Mouse (Mus musculus): ENCODE results near the gene Slc38a7.
A peak's percentile ranks its signal among the peaks of the same experiment; 100 is the strongest.
"Not testable (repeated sequence)": the region's sequence is repeated elsewhere in the genome, so short reads cannot be mapped to it uniquely, and the experiment has no call there.

Slc38a7 gene

GRCm38 (mm10) chr8:95807861-95808260 is 45.5 kb downstream of the Slc38a7 start:
- DNase-seq (ENCODE audit: extremely low spot score): peak; percentile 85

DNA sequence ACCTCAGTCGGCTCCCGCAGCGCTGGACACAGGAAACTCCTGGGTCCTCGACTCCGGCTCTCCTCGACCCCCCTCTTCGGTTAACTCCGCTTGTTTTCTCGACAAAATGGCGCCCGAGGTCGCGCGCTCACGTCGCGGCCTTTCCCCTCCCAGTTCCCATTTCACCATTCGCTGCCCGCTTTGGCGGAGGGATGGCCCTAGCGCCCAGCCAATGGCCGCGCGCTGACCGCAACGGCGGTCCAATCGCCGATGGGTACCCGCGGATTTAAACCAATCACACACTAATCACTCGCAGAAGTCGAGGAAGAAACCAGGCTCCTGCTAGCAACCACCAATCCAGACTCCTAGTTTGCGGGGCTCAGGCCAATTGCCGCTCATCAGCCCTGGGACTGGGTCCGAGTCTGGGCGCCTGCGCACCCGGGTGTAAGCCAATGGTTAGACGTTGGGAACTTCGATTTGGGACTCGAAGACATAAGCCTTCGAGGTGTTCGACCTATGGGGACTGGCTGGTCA is 46.0 kb downstream of the Slc38a7 start, which contains the start of gene Cnot1:
TSS of gene Cnot1 (minus strand) at position 134 of the 513 bp plus-strand sequence.
- peak; percentile 97 for DNase-seq (ENCODE audit: extremely low spot score)

- DNase-seq (ENCODE audit: extremely low spot score): peak; percentile 53
Measured at GRCm38 (mm10) chr8:95806461-95807191, 46.7 kb downstream of the Slc38a7 start.

- DNase-seq (ENCODE audit: extremely low spot score): no peak
Measured at GRCm38 (mm10) chr8:95805482-95805881, 47.9 kb downstream of the Slc38a7 start.

DNA sequence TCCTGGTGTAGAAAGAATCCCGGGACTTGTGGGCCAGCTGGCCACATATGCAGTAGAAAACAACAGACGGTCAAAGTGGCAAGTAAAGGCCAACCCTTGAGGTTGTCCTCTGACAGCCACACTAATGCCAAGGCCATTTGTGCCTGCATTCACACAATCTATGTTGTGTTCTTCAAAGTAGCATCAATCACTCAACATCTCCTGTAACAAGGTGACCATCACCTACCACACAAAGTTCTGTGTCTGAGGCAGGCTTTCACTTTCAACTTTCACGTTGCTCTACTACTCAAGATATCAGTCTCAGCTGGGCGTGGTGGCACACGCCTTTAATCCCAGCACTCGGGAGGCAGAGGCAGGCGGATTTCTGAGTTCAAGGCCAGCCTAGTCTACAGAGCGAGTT is 51.1 kb downstream of the Slc38a7 start:
- no peak for DNase-seq (ENCODE audit: extremely low spot score)

DNA sequence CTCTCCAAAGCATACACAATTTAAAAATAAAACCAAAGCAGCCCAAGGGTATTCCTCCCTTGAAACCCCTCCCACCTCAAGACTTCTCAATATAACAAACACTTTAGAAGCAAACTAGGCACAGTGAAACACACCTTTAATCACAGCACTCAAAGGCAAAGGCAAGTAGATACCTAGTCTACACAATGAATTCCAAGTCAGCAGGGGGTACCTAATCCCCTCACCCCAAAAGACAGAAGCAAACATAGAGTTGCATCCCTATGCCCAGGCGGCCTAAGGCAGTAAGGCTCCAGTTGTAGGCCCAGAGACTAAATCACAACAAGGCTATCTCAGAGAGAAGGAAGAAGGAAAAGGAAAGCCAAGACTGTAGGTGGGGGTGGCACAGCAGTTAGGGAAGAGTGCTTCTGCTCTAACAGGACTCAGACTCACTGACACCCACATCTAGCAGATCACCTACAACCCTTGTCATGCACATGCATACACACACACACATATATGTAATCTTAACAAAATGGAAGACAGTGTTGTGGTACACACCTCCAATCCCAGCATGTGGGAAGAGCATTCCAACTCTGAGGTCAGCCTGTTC is 51.8 kb downstream of the Slc38a7 start:
- DNase-seq (ENCODE audit: extremely low spot score): no peak

- DNase-seq (ENCODE audit: extremely low spot score): no peak
Measured at GRCm38 (mm10) chr8:95800353-95800752, 53.0 kb downstream of the Slc38a7 start.

DNA sequence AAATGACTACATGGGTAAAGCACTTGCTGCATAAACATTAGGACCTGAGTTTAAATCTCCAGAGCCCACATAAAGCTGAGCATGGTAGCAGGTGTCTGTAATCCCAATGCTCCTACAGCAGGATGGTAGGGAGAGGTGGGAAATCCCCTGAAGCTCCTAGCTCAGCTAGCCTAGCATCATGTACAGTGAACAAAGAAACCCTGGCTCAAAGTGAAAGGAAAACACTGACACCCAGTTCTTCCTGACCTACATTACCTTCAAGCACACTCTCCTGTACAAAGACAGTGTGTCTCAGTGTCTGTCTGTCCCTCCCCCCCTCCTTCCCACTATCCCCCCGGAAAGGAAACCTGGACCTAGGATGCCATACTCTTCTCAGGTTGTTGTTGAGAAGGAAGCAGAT is 53.4 kb downstream of the Slc38a7 start:
- no peak for DNase-seq (ENCODE audit: extremely low spot score)

- DNase-seq (ENCODE audit: extremely low spot score): no peak
Measured at GRCm38 (mm10) chr8:95799117-95799516, 54.2 kb downstream of the Slc38a7 start.

GRCm38 (mm10) chr8:95795333-95796061 is 57.8 kb downstream of the Slc38a7 start:
- DNase-seq (ENCODE audit: extremely low spot score): not testable (repeated sequence)

Measured in embryo, embryonic 9.5 days (tissue).